Mouse (Mus musculus) cerebellum, adult 18-20 months (tissue): ENCODE measurements around the gene Mrpl53.

ENCODE experiments used
- DNase-seq, 2 experiments: peaks; one replicate each; pipeline ENCODE4 v3.0.0; 2021

Mrpl53 gene

GRCm38 (mm10) chr6:83108762-83109668 is at the start of gene Mrpl53:
Gene Mrpl53 (plus strand): TSS chr6:83109040.
- DNase-seq = peak; percentile 80 to 87

- no peak for DNase-seq
These were observed 42.8 kb upstream of the Mrpl53 start for GRCm38 (mm10) chr6:83065995-83066394.

DNA sequence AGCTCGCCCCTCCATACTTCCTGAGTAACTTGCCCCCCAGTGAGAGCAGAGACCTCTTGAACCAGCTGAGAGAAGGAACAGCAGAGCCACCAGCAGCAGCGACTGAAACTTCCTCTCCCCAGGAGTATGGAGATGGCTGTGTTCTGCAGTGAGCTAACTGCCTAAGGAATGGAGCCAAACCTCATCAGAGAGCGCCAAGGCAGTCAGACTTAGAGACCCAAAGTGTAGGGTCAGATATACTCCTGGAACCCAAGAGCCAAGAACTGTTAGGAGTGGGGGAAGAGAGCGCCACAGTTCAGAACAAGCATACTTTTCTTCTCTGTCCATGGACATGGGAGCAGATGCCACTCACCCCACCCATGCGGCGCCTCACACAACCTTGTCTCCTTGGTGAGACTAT is 42.4 kb upstream of the Mrpl53 start:
- no peak for DNase-seq

DNA sequence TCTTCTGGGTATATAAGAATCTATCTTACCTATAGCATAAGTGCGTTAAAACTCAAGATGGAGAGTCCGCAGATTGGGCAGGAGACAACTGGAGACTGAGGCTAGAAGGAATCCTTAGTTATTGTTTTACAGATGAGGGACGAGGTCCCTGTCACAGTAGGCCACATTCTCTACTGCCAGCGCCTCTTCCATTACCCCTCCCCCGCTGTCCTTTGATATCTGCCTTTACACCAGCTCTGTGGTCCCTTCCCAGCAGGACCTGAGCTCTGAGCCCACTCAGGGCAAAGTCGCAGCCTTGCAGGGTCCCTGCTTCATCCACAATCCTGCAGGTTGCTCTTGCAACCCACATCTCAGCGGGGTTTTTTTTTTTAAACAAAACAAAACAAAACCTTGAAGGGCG is 40.6 kb upstream of the Mrpl53 start:
- no peak for DNase-seq

DNA sequence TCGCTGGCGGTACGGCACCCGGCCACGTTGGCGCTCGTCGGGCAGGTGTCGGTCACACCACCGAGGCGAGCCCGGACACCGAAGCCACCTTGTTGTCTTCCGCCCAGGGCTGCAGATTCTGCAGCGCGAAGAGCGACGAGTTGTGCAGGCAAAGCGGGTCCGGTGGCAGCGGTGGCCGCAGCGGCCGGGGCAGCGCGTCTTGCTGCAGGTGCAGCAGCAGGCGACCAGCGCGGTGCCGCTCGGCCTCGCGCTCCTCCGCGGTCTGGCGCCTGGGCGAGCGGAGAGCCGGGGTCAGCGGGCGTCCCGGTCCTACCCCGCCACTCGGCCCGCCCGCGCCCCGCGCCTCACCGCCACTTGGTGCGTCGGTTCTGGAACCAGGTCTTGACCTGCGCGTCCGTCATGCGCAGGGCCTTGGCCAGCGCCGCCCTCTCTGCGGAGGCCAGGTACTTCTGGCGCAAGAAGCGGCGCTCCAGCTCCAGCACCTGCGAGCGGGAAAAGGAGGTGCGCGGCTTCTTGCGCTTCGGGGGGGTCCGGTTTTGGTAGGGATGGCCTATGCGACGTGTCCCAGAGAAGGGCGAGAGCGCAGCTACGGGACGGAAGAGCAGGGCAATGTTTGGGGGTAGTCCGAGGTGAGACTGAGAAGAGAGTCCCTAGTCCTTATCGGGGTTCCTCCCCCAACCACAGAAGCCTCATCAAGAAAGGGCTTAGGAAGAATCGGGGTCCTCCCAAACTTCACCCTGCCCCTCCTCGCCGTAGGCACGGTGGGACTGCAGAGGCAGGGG is 39.9 kb upstream of the Mrpl53 start:
- no peak for DNase-seq

DNA sequence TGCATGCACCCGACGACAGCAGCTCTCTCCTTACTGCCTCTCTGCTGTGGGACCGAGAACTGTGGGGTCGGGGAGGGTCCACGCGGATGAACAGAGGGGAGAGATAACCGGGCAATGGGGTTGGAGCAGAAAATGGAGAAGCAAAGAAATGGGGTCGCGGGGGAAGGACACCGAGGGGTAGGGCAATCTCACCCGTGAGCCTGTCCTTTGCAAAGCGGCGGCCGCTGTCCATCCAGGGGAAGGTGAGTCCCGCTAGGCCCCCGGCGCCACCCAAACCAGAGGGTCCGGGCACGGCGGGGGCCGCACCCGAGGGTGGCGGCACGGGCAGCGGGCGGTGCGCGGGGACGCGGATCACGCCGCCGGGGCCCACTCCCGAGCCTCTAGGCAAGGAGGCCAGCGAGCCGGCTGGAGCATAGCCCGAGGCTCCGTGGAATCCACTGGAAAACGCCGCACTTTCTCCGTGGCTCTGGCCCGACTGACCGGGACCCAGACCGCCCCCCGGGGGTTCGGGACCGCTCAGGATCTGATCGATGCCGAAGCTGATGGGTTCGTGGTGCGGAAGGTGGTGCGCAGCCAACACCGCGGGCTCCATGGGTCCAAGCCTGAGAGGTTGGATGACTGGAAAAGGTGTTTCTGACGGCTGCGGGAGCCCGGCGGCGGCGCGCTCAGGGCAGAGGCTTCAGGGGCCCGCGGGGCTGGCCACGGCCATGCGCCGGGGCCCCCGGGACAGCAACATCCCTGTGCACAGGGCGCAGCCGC is 39.2 kb upstream of the Mrpl53 start:
- DNase-seq = no peak

DNA sequence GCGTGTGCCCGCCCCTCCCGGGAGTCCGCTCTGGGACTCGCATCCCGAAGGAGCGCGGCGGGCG is 38.8 kb upstream of the Mrpl53 start, which contains the start of gene Tlx2:
Tlx2 (minus strand) TSS at position 47 of the 64 bp plus-strand sequence.
- DNase-seq = peak in 1 of 2 experiments; percentile 34

DNA sequence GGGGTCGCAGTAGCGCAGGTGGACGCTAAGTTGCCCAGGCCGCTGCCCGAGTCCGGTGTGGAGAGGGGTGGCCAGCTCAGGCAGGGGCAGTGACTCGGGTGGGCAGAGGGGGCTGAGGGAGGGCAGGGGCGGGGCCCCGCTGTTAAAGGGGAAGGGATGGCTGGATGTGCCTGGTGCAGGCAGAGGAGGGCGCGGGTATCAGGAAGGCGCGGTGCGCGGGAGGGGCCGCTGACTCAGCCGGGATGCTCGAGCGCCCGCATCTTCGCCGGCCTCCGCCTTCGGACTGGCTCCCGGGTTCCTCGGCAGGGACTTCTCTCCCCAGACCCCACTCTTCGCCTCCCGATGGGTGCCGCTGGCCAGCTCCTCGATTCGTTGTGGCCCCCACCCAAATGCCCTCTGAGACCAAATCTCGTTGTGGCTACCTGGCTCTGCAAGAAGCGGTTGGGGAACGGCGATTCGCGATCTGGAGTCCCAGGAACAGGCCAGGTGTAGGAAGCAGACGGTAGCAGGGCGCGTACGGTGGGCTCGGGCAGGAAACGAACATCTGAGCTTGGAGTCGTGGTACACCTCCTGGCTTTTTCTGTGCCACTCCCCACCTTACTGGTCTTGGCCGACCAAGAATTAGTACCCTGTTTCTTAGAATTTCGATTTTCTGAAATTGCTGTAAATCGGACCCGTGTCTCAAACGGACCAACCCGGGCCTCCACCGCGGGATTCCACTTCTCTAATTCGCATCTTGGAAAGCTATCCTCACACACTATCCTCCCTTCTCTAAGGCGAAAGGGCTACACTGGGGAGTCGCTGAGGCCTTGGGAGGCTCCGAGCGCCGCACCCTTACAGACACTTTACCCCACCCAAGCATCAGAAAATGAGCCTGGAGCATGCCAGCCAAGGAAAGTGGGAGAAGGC is 38.3 kb upstream of the Mrpl53 start:
- DNase-seq = peak in 1 of 2 experiments; percentile 58

DNA sequence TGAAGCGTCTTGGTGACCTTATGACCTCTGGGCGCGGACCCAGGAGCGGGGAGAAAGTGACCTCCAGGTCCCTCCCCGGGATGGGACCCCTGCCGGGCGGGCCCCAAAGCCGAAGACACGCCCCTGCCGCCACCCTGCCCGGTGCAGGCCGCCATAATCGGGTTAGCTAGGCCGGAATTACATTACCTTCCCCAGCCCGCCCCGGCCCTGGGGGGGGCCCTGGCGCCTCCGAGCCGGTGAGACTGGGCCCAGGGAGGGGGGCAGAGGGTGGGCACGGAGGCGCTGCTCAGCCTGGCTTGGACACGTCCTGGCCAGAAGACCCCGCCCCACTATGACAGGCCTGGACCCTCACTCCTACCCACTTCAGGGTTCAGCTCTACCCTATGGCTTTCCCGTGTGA is 37.6 kb upstream of the Mrpl53 start:
- DNase-seq = peak in 1 of 2 experiments; percentile 33

- DNase-seq = no peak
These were observed 33.9 kb upstream of the Mrpl53 start for GRCm38 (mm10) chr6:83074979-83075378.

- DNase-seq = peak in 1 of 2 experiments; percentile 99
These were observed 31.1 kb upstream of the Mrpl53 start, which contains the start of gene Pcgf1 for GRCm38 (mm10) chr6:83077630-83078323. Gene Pcgf1 (plus strand): TSS chr6:83077869.

DNA sequence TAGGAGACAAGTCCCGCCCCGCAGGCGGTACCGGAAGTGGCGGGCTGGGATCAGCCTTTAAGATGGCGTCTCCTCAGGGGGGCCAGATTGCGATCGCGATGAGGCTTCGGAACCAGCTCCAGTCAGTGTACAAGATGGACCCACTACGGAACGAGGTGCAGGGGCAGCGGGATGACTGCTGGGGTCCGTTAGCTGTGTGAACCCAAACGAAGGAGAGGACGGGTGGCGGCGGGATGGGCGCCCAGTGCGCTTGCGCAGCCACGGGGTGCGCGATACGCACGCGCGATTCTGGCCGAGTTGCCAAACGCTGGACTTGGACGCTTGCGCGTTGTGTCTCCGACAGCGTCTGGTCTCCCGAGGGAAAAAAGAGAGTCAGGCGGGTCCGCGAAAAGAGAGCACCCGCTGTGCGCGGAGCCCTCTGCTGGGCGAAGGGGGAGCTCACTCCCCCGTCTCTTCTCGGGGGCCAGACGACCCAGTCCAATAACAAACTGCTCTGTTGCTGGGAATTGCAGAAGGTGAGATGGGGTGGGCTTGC is 30.4 kb upstream of the Mrpl53 start:
- peak; percentile 87 to 100 for DNase-seq

- DNase-seq = no peak
These were observed 28.6 kb upstream of the Mrpl53 start for GRCm38 (mm10) chr6:83080210-83080609.

DNA sequence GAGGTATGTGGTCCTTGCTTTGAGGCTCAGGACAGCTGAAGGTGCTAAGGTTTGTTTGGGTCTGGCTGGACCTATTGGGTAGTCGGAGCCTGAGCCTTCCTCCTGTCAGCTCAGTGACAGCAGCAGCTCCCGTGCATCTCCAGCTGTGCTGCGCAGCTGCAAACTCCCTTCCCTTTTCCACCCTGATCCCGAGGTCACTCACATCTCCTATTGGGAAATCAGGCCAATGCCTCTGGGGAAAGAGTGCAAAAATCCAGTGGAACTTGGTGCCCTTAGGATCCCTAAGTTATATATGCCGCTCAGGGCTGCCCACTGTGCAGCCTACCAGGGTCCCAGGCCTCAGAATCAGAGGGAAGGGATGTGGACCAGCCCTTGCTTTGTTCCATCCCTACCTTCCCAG is 25.3 kb upstream of the Mrpl53 start:
- no peak for DNase-seq

GRCm38 (mm10) chr6:83084477-83084876 is 24.4 kb upstream of the Mrpl53 start:
- no peak for DNase-seq

GRCm38 (mm10) chr6:83086121-83087035 is 22.5 kb upstream of the Mrpl53 start, which contains the start of gene Lbx2:
Gene Lbx2 (plus strand): TSS chr6:83086367.
- DNase-seq = no peak

DNA sequence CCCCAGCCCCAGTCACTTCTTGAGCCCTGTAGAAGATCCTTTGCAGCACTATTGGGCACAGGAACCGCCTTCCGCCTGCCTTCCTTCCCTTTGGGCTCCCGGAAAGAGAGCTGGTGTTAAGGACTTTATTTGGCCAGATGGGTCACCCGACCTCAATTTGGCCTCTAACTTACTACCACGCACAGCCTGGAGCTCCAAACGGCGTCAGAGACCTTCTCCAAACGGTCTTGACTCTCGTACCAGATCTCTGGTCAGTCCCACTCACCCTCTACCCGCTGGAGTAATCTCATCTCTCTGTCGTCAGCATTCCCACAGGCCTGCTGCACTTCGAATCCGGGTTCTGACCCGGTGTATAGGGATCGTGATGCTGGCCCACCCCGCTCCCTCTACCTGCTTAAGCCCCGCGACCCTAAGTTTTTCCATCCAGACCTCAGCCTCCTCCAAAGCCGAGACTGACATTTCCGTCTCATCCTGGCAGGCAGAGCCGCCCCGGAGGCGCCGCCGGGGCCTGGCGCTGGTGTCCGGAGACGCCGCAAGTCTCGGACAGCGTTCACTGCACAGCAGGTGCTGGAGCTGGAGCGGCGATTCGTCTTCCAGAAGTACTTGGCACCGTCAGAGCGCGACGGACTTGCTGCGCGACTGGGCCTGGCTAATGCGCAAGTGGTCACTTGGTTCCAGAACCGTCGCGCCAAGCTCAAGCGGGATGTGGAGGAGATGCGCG is 21.5 kb upstream of the Mrpl53 start:
- DNase-seq = no peak

DNA sequence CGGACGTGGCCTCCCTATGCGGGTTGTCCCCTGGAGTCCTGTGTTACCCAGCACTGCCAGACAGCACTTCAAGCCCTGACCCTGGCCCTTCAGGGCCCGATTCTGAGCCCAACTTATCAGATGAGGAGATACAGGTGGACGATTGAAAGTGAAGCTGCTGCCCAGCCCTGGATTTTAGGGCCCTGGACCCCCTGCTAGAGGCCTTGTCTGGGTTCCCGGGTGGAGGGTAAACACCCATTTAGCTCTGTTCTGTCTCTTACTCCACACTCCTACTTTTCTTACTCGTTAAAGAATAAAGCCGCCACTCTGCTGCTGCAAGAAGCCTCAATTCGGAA is 20.9 kb upstream of the Mrpl53 start:
- no peak for DNase-seq

DNA sequence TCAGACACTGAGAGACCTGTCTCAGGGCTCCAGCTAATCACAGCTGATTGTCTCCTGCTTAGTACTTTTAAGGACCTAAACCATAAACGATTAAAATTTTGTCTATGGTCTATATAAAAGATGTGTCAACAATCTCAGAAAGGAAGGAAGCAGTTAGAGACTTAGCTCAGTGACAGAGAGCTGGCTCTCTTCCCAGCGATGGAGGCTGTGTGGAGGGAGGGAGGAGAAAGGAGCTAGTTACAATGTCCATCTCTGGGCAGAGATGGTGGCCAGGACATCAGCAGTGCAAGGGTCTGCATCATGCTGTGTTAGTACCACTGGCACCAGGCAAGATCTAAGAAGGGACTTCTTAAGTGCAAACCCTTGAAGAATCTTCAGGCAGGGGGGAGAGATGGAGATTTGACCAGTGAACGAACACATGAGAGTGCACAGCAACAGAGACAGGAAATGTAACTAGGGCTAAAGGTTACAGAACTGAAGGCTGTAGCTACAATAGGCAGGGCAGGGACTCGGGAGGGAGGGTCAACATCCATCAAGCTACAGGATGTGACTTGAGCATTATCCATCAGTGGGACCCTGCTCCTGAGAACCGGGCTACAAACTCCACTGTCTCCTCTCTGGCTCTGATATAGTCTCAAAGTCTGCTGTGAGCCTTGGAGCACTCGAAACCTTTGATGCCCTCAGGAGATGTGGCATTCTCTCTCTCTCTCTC is 16.3 kb upstream of the Mrpl53 start:
- no peak for DNase-seq
